In genomic region chr12:119411982-119412381, GRCm38 (mm10) we compare ENCODE assay signal across 23 mouse cellular contexts.
DNase-seq lines count a peak whose midpoint lies in the region; ATAC-seq and TF ChIP-seq lines count a peak whose summit lies in the region.
"Had no signal": no experiment of that assay in that cellular context is flagged by ENCODE, and none has a peak within 500 bp of the region (broad histone marks: within the 10 kb centered on the region; RNA-seq: fewer than 3 reads in every experiment).

No protein-coding gene starts in this region.

- H3K27ac ChIP-seq in limb, embryonic 13.5 days = no peak overlapping the region
- H3K27ac ChIP-seq in limb, embryonic 10.5 days = no peak overlapping the region
- no peak overlapping the region for H3K27ac ChIP-seq in lung, embryonic 14.5 days (ENCODE audit: low read depth)
- H3K27ac ChIP-seq: embryonic facial prominence, embryonic 15.5 days; forebrain, embryonic 15.5 days; heart, adult 2 months; hindbrain, embryonic 10.5 days; hindbrain, embryonic 14.5 days had no signal

- H3K27me3 ChIP-seq in limb, embryonic 13.5 days = no peaks in the 10 kb centered on the region
- no peaks in the 10 kb centered on the region for H3K27me3 ChIP-seq in limb, embryonic 10.5 days (ENCODE audit: low read depth, poor library complexity, severe bottlenecking)
- H3K27me3 ChIP-seq in lung, embryonic 14.5 days (ENCODE audit: insufficient read depth, low read length) = no peaks in the 10 kb centered on the region
- H3K27me3 ChIP-seq: CH12.LX; embryonic facial prominence, embryonic 15.5 days; forebrain, embryonic 15.5 days had no signal

- no peaks in the 10 kb centered on the region for H3K9me3 ChIP-seq in limb, embryonic 13.5 days
- no peaks in the 10 kb centered on the region for H3K9me3 ChIP-seq in limb, embryonic 10.5 days (replicated peaks)
- H3K9me3 ChIP-seq in lung, embryonic 14.5 days (ENCODE audit: low read depth, low read length) = no peaks in the 10 kb centered on the region
- H3K9me3 ChIP-seq: embryonic facial prominence, embryonic 15.5 days; forebrain, embryonic 15.5 days; hindbrain, embryonic 10.5 days had no signal

- DNase-seq in limb, embryonic 10.5 days (ENCODE audit: low spot score) = no peak
- peak; percentile 15 for DNase-seq in lung, embryonic 14.5 days
- no peak for DNase-seq in lung, postnatal 10 days
- no peak for DNase-seq in left cerebral cortex, adult 8-10 months (ENCODE audit: low spot score in 2 of 2)
- DNase-seq in adrenal gland, adult (ENCODE audit: inconsistent age in 2 of 2, low spot score in 1 of 2) = no peak
- DNase-seq: adrenal gland, adult 2 months; adrenal gland, postnatal 25 days; cerebellum, adult 18-20 months; cerebellum, adult 9-11 months; cerebellum, postnatal 36 days; embryo, embryonic 11 days; gastrocnemius, postnatal 10 days; heart, adult 2 months had no signal

- WGBS in limb, embryonic 13.5 days = 76% methylated on average over 2 of the region's 2 CpGs
- 85% methylated on average over 2 of the region's 2 CpGs for WGBS in limb, embryonic 10.5 days
- WGBS in lung, embryonic 14.5 days = 57% methylated on average over 2 of the region's 2 CpGs

- no peak for TF ChIP-seq CTCF in lung, embryonic 14.5 days (IDR thresholded peaks at IDR 0.05; ENCODE audit: low read depth)

- ATAC-seq in limb, embryonic 13.5 days (ENCODE audit: low FRiP score, low read depth) = 0 out of 2 replicates have a peak, but pooled peaks have one; percentile 32
- no peak for ATAC-seq in lung, embryonic 14.5 days (ENCODE audit: insufficient read depth)
- peak; percentile 54 for ATAC-seq in megakaryocyte-erythroid progenitor cell, adult 5-6 weeks (replicated peaks; ENCODE audit: low FRiP score, low TSS enrichment, poor library complexity, severe bottlenecking)
- ATAC-seq: activated CD4-positive, CD25-positive, alpha-beta regulatory T cell, adult 4 months; forebrain, embryonic 15.5 days; Patski had no signal

- H3K4me3 ChIP-seq in limb, embryonic 13.5 days = no peak overlapping the region
- H3K4me3 ChIP-seq in limb, embryonic 10.5 days = no peak overlapping the region
- no peak overlapping the region for H3K4me3 ChIP-seq in lung, embryonic 14.5 days (ENCODE audit: low read depth, low read length)
- H3K4me3 ChIP-seq: embryonic facial prominence, embryonic 15.5 days; forebrain, embryonic 15.5 days; heart, adult 2 months; hindbrain, embryonic 10.5 days had no signal

- no peak overlapping the region for H3K4me2 ChIP-seq in limb, embryonic 13.5 days (replicated peaks)
- H3K4me2 ChIP-seq in lung, embryonic 14.5 days = no peak overlapping the region
- H3K4me2 ChIP-seq: embryonic facial prominence, embryonic 15.5 days; forebrain, embryonic 15.5 days; heart, embryonic 11.5 days; hindbrain, embryonic 14.5 days had no signal

- H3K4me1 ChIP-seq in limb, embryonic 13.5 days = no peaks in the 10 kb centered on the region
- no peaks in the 10 kb centered on the region for H3K4me1 ChIP-seq in limb, embryonic 10.5 days
- H3K4me1 ChIP-seq in lung, embryonic 14.5 days (ENCODE audit: insufficient read depth) = no peaks in the 10 kb centered on the region
- H3K4me1 ChIP-seq: embryonic facial prominence, embryonic 15.5 days; forebrain, embryonic 15.5 days; hindbrain, embryonic 10.5 days had no signal

- H3K9ac ChIP-seq in limb, embryonic 13.5 days = no peak overlapping the region
- no peak overlapping the region for H3K9ac ChIP-seq in lung, embryonic 14.5 days
- H3K9ac ChIP-seq: embryonic facial prominence, embryonic 15.5 days; forebrain, embryonic 15.5 days; hindbrain, embryonic 14.5 days had no signal

- no peaks in the 10 kb centered on the region for H3K36me3 ChIP-seq in limb, embryonic 13.5 days
- no peaks in the 10 kb centered on the region for H3K36me3 ChIP-seq in limb, embryonic 10.5 days
- H3K36me3 ChIP-seq in lung, embryonic 14.5 days (ENCODE audit: insufficient read depth) = no peaks in the 10 kb centered on the region
- H3K36me3 ChIP-seq: embryonic facial prominence, embryonic 15.5 days; forebrain, embryonic 15.5 days; hindbrain, embryonic 10.5 days had no signal
